Comparison of ENCODE assay signal across 7 mouse cellular contexts in the genomic region with DNA sequence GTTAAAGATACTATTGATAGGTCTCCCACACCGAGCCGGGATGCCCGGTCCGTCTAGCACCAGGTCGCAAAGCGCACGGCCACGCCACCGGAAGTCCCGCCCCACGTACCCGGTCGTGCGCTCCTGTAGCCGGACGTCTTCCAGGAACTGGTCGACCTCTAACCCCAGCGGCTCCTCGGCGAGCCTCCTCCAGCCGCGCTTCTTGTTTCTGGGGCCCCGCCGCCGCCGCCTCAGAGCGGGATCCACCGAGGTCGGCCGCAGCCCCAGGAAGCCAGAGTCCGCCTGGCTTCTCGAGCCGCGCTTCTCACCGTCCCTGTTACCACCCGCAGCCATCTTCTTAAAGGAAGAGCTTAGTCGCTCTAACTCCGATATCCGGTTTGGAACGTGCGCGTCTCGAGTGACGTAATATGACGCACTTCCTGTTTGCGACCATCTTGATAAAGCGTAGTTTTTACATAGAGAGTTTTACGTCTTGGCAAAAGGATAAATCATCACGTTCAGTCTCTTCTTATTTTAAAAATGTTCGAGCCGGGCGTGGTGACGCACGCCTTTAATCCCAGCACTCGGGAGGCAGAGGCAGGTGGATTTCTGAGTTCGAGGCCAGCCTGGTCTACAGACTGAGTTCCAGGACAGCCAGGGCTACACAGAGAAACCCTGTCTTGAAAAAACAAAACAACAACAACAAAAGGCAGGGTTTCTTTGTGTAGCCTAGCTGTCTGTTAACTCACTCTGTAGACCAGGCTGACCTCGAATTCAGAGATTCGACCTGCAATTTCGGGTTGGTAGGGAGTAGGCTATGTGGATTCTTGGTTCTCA. TPM values are rescaled to one million over a fixed set of nuclear protein-coding genes. Genes with fewer than 3 reads are reported as not detected.
DNase-seq lines count a peak whose midpoint lies in the region; ATAC-seq and TF ChIP-seq lines count a peak whose summit lies in the region.

Gene Nop53, minus strand, starts transcription at position 354 of the 816 bp plus-strand sequence.

- H3K4me2 ChIP-seq in intestine, postnatal 0 days (replicated peaks; ENCODE audit: low read depth), result peak within 1 kb of the TSS; percentile 64
- peak within 1 kb of the TSS; percentile 79 for H3K4me2 ChIP-seq in midbrain, embryonic 12.5 days (replicated peaks)

- peak within 1 kb of the TSS; percentile 58 for H3K9ac ChIP-seq in intestine, postnatal 0 days (ENCODE audit: low read depth, low read length)
- H3K9ac ChIP-seq in midbrain, embryonic 12.5 days (replicated peaks), result peak within 1 kb of the TSS; percentile 68

- intact Hi-C loops in left cerebral cortex, postnatal 4 days (cut with DNase I), result no loop called here

- H3K9me3 ChIP-seq in intestine, postnatal 0 days (ENCODE audit: control insufficient read depth), result no peaks in the 10 kb centered on the region
- H3K9me3 ChIP-seq in midbrain, embryonic 12.5 days, result no peaks in the 10 kb centered on the region

- peak; percentile 93 for DNase-seq in adrenal gland, adult 8-10 months
- peak; percentile 94 for DNase-seq in embryo, embryonic 9.5 days (ENCODE audit: extremely low spot score)
- DNase-seq in gonadal fat pad, adult 2 months (ENCODE audit: low read depth), result peak; percentile 88
- DNase-seq in left cerebral cortex, postnatal 4 days, result peak; percentile 90

- peak within 1 kb of the TSS; percentile 66 for H3K4me3 ChIP-seq in intestine, postnatal 0 days (ENCODE audit: low read depth, low read length)
- peak within 1 kb of the TSS; percentile 81 for H3K4me3 ChIP-seq in midbrain, embryonic 12.5 days
- peak within 1 kb of the TSS; percentile 91 for H3K4me3 ChIP-seq in small intestine, adult 2 months (ENCODE audit: low read depth, low read length)

- peaks cover 45% of the 10 kb centered on the region for H3K36me3 ChIP-seq in intestine, postnatal 0 days (ENCODE audit: control insufficient read depth, insufficient read depth)
- peaks cover 35% of the 10 kb centered on the region for H3K36me3 ChIP-seq in midbrain, embryonic 12.5 days
- H3K36me3 ChIP-seq in small intestine, adult 2 months (ENCODE audit: control insufficient read depth, insufficient read depth, low read length), result peaks cover 34% of the 10 kb centered on the region

- peak within 1 kb of the TSS; percentile 88 for H3K27ac ChIP-seq in intestine, postnatal 0 days (ENCODE audit: low read depth, low read length)
- H3K27ac ChIP-seq in midbrain, embryonic 12.5 days (replicated peaks), result peak within 1 kb of the TSS; percentile 93
- H3K27ac ChIP-seq in small intestine, adult 2 months (ENCODE audit: insufficient read depth, low read depth, low read length), result peak within 1 kb of the TSS; percentile 90

- TF ChIP-seq POLR2A in small intestine, adult 2 months (IDR thresholded peaks at IDR 0.05; ENCODE audit: low read depth, low read length), result no peak; the same call in 1 of the 2 replicates

- no peaks in the 10 kb centered on the region for H3K4me1 ChIP-seq in intestine, postnatal 0 days (replicated peaks; ENCODE audit: control insufficient read depth, insufficient read depth, low read length)
- H3K4me1 ChIP-seq in midbrain, embryonic 12.5 days, result peaks cover 21% of the 10 kb centered on the region
- peaks cover 10% of the 10 kb centered on the region for H3K4me1 ChIP-seq in small intestine, adult 2 months (ENCODE audit: control insufficient read depth, insufficient read depth, insufficient read length, low read length)

- no peak for TF ChIP-seq CTCF in intestine, postnatal 0 days (IDR thresholded peaks at IDR 0.05; ENCODE audit: low read depth)
- no peak for TF ChIP-seq CTCF in small intestine, adult 2 months (IDR thresholded peaks at IDR 0.05; ENCODE audit: extremely low read depth, insufficient read length, insufficient replicate concordance, low read depth, low read length)

- ATAC-seq in intestine, postnatal 0 days, result peak; percentile 89
- ATAC-seq in midbrain, embryonic 12.5 days (ENCODE audit: low FRiP score, low read depth), result peak; percentile 95

- WGBS in intestine, postnatal 0 days, result 2% methylated on average over 59 of the region's 59 CpGs
- WGBS in midbrain, embryonic 12.5 days, result 2% methylated on average over 59 of the region's 59 CpGs
- WGBS in small intestine, adult 2 months, result 2% methylated on average over 59 of the region's 59 CpGs

- no peaks in the 10 kb centered on the region for H3K27me3 ChIP-seq in intestine, postnatal 0 days (replicated peaks; ENCODE audit: control insufficient read depth, insufficient read depth, low read length)
- H3K27me3 ChIP-seq in midbrain, embryonic 12.5 days, result peaks cover 8% of the 10 kb centered on the region; the same call in 1 of the 2 replicates
- H3K27me3 ChIP-seq in small intestine, adult 2 months (ENCODE audit: control insufficient read depth, insufficient read depth, low read length), result no peaks in the 10 kb centered on the region

RNA-seq across cellular contexts. Expression of gene Nop53, which starts in this region (rescaled TPM):
- 100 to 1,000 TPM; 175 to 199 (median 191) TPM for total RNA-seq in adrenal gland, adult 8-10 months (2022)
- polyA plus RNA-seq in gonadal fat pad, adult 2 months (2012; rRNA removed), result 102 and 118 TPM in 2 replicates
- 109 and 115 TPM in 2 replicates for polyA plus RNA-seq in intestine, postnatal 0 days (2015; fragmentation: Nextera tagmentation; extraction: Ambion mirVana)
- 100 to 1,000 TPM; 110 to 112 TPM for total RNA-seq in left cerebral cortex, postnatal 4 days (2021)
- 162 and 183 TPM in 2 replicates for polyA plus RNA-seq in midbrain, embryonic 12.5 days (2016; fragmentation: Nextera tagmentation; extraction: Ambion mirVana)
- polyA plus RNA-seq in small intestine, adult 2 months (2012; rRNA removed), result 56.8 and 120 TPM in 2 replicates

Comparison
In these comparisons a context has a peak if more than half of its experiments do, and no peak if none do; other contexts are left out.
1. Peak in every context shown above with its lines: DNase-seq, ATAC-seq, H3K4me3 ChIP-seq and H3K27ac ChIP-seq.